Mouse (Mus musculus) kidney, postnatal 0 days (tissue): Measurements from ENCODE around the gene Myef2. TPM values are rescaled to one million over a fixed set of nuclear protein-coding genes. Genes with fewer than 3 reads are reported as not detected.
A peak's percentile ranks its signal among the peaks of the same experiment; 100 is the strongest.

Source experiments
- ATAC-seq: fragments of 200-750 bp; cut with Nextera tagmentation; replicated peaks from 2 replicates; pipeline ENCODE4 v1.8.0; 2017; ENCODE audit warnings: low read depth, moderate number of reproducible peaks, moderate TSS enrichment, moderate library complexity; ENCODE audit not compliant: low FRiP score
- DNase-seq: peaks from one replicate; pipeline ENCODE4 v3.0.0-alpha.2; 2016; ENCODE audit warnings: low spot score
- H3K27ac ChIP-seq: fragments of 300-500 bp; sonication (generic); 2 replicates; pipeline ENCODE4 v1.5.1; 2014; ENCODE audit warnings: mild to moderate bottlenecking
- H3K27me3 ChIP-seq: fragments of 300-500 bp; sonication (generic); 2 replicates; pipeline ENCODE4 v1.6.1; 2014; ENCODE audit warnings: low read length, mixed read lengths; ENCODE audit not compliant: insufficient read depth
- H3K36me3 ChIP-seq: fragments of 300-500 bp; sonication (generic); 2 replicates; pipeline ENCODE4 v1.6.1; 2014; ENCODE audit warnings: low read length, mixed read lengths; ENCODE audit not compliant: insufficient read depth
- H3K4me1 ChIP-seq: fragments of 300-500 bp; sonication (generic); replicated peaks from 2 replicates; pipeline ENCODE4 v1.6.1; 2014; ENCODE audit warnings: antibody characterized with exemption, low read length, mixed read lengths; ENCODE audit not compliant: insufficient read depth
- H3K4me2 ChIP-seq: fragments of 300-500 bp; sonication (generic); 2 replicates; pipeline ENCODE4 v1.6.1; 2014; ENCODE audit warnings: mild to moderate bottlenecking, low read length, moderate library complexity, mixed read lengths
- H3K4me3 ChIP-seq: fragments of 300-500 bp; sonication (generic); replicated peaks from 2 replicates; pipeline ENCODE4 v1.5.1; 2014; ENCODE audit warnings: low read depth, low read length
- H3K9ac ChIP-seq: fragments of 300-500 bp; sonication (generic); 2 replicates; pipeline ENCODE4 v1.6.1; 2014; ENCODE audit warnings: low read depth, low read length
- H3K9me3 ChIP-seq: fragments of 300-500 bp; sonication (generic); replicated peaks from 2 replicates; pipeline ENCODE4 v1.6.1; 2016; ENCODE audit warnings: low read length, inconsistent platforms, mixed read lengths
- CTCF ChIP-seq: IDR thresholded peaks from 2 replicates; pipeline ENCODE4 v1.5.1; 2016; ENCODE audit warnings: antibody characterized with exemption, low read depth, mild to moderate bottlenecking, moderate library complexity
- WGBS: fragments of 180-500 bp; shearing (Covaris S2); extraction: QIAGEN DNeasy Blood & Tissue Kit; methylation state at CpG from one replicate; pipeline ENCODE4 v1.1.7; 2014; 5-methylcytosine and 5-hydroxymethylcytosine counted together
- polyA plus RNA-seq: library from polyadenylated mRNA; unstranded; fragments of >200 nt; fragmentation: Nextera tagmentation; extraction: Ambion mirVana; gene quantifications from 2 replicates; pipeline ENCODE4 v1.2.1, GENCODE M21; 2015

Gene Myef2
- polyA plus RNA-seq, 1 experiment from 2014 or later, result 78.3 TPM

- DNase-seq (peak; percentile 77), ATAC-seq (peak; percentile 59; the same call in 1 of the 2 replicates)
- Histone ChIP-seq H3K27me3 (no peaks in the 10 kb centered on the region), H3K36me3 (0 out of 2 replicates have a peak, but pooled peaks cover 3% of the 10 kb centered on the region), H3K9me3 (no peaks in the 10 kb centered on the region), H3K9ac (no peak overlapping the region), H3K27ac (no peak overlapping the region), H3K4me3 (no peak overlapping the region), H3K4me1 (0 out of 2 replicates have a peak, but pooled peaks cover 3% of the 10 kb centered on the region), H3K4me2 (no peak overlapping the region)
- no peak for TF ChIP-seq CTCF
- 8% methylated on average over 1 of the region's 1 CpGs for WGBS
Observed at GRCm38 (mm10) chr2:125083879-125084278, 39.6 kb downstream of the Myef2 start.

- H3K36me3 ChIP-seq, result no peaks in the 10 kb centered on the region
- no peaks in the 10 kb centered on the region for H3K27me3 ChIP-seq
- H3K4me2 ChIP-seq, result no peak overlapping the region
- no peak for TF ChIP-seq CTCF
- H3K9ac ChIP-seq, result no peak overlapping the region
- no peaks in the 10 kb centered on the region for H3K4me1 ChIP-seq
- H3K9me3 ChIP-seq, result no peaks in the 10 kb centered on the region
- H3K27ac ChIP-seq, result no peak overlapping the region
- WGBS, result 63% methylated on average over 3 of the region's 3 CpGs
- DNase-seq (no peak), ATAC-seq (no peak)
- H3K4me3 ChIP-seq, result no peak overlapping the region
Observed at GRCm38 (mm10) chr2:125073056-125073780, 50.2 kb downstream of the Myef2 start.

GRCm38 (mm10) chr2:125068696-125069095 lies 54.8 kb downstream of the Myef2 start:
- no peaks in the 10 kb centered on the region for H3K27me3 ChIP-seq
- no peak for TF ChIP-seq CTCF
- H3K27ac ChIP-seq, result no peak overlapping the region
- WGBS, result 86% methylated on average over 12 of the region's 12 CpGs
- H3K9me3 ChIP-seq, result no peaks in the 10 kb centered on the region
- H3K4me1 ChIP-seq, result no peaks in the 10 kb centered on the region
- H3K9ac ChIP-seq, result no peak overlapping the region
- DNase-seq, result no peak
- no peak overlapping the region for H3K4me3 ChIP-seq
- H3K36me3 ChIP-seq, result no peaks in the 10 kb centered on the region
- ATAC-seq, result no peak
- no peak overlapping the region for H3K4me2 ChIP-seq

GRCm38 (mm10) chr2:125067894-125068293 lies 55.6 kb downstream of the Myef2 start, which contains the start of gene Slc24a5:
Gene Slc24a5 (plus strand): TSS chr2:125068124.
- H3K9ac ChIP-seq, result no peak within 1 kb of the TSS
- ATAC-seq, result no peak
- H3K27ac ChIP-seq, result no peak within 1 kb of the TSS
- no peaks in the 10 kb centered on the region for H3K27me3 ChIP-seq
- TF ChIP-seq CTCF, result no peak
- no peaks in the 10 kb centered on the region for H3K36me3 ChIP-seq
- H3K4me1 ChIP-seq, result no peaks in the 10 kb centered on the region
- no peak within 1 kb of the TSS for H3K4me3 ChIP-seq
- H3K9me3 ChIP-seq, result no peaks in the 10 kb centered on the region
- 52% methylated on average over 10 of the region's 10 CpGs for WGBS
- no peak for DNase-seq
- no peak within 1 kb of the TSS for H3K4me2 ChIP-seq

GRCm38 (mm10) chr2:125067373-125067772 lies 56.1 kb downstream of the Myef2 start:
- DNase-seq (no peak), ATAC-seq (no peak)
- Histone ChIP-seq H3K9me3 (no peaks in the 10 kb centered on the region), H3K36me3 (no peaks in the 10 kb centered on the region), H3K4me1 (no peaks in the 10 kb centered on the region), H3K9ac (no peak overlapping the region), H3K27me3 (no peaks in the 10 kb centered on the region), H3K4me2 (no peak overlapping the region), H3K27ac (no peak overlapping the region), H3K4me3 (no peak overlapping the region)
- 84% methylated on average over 7 of the region's 7 CpGs for WGBS
- no peak for TF ChIP-seq CTCF

- H3K4me3 ChIP-seq, result no peak overlapping the region
Observed at GRCm38 (mm10) chr2:125062944-125063343, 60.5 kb downstream of the Myef2 start.

More at GRCm38 (mm10) chr2:125062944-125063343, 60.5 kb downstream of the Myef2 start:
- H3K27me3 ChIP-seq, result no peaks in the 10 kb centered on the region
- no peak for TF ChIP-seq CTCF
- no peaks in the 10 kb centered on the region for H3K4me1 ChIP-seq
- H3K4me2 ChIP-seq, result no peak overlapping the region
- no peak overlapping the region for H3K27ac ChIP-seq
- no peak for DNase-seq
- 72% methylated on average over 4 of the region's 4 CpGs for WGBS
- no peak for ATAC-seq
- H3K36me3 ChIP-seq, result no peaks in the 10 kb centered on the region
- no peak overlapping the region for H3K9ac ChIP-seq
- no peaks in the 10 kb centered on the region for H3K9me3 ChIP-seq
